Mouse (Mus musculus): ENCODE data around the gene Ing5. TPM values are rescaled to one million over a fixed set of nuclear protein-coding genes. Genes with fewer than 3 reads are reported as not detected.
A peak's percentile ranks its signal among the peaks of the same experiment; 100 is the strongest.
"Not testable (repeated sequence)": the region's sequence is repeated elsewhere in the genome, so short reads cannot be mapped to it uniquely, and the experiment has no call there.

Gene Ing5
- total RNA-seq, 2 experiments from 2014 or later = 12.8 to 15.2 TPM

DNA sequence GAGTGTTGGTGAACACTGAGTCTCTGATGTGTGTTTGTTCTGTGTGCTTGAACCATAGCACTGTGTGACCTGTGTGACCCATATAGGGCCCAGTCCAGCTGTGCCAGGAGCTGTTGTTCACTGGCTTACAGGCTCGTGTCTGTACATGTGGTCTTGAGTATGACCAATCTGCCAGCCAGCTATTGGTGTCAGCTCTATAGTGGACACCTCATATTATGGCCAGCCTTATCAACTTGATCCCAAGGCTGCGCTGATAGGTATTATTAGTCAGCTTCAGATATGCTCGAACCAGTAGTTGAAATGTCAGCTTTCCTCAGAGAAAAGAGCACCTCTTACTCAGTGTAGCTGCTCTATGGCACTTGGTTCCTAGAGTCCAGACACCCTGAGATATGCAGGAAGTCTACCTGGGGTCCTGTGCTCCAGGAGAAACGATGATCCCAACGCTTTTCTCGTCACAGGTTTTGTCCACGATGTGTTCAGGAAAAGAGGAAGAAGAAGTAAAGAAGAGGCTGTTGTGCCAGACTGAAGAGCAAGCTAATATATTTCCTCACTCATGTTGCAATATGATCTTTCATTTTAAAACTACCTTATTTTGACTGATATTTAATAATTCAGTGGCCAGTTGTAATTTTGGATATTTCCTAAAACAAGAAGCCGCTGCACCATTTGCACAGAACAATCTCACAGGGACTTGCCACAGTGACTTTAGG is 14.2 kb downstream of the Ing5 start:
- intact Hi-C loops (cut with DNase I) = no loop called here
- Histone ChIP-seq H3K27ac (no peak overlapping the region), H3K4me3 (no peak overlapping the region)
- DNase-seq (ENCODE audit: extremely low spot score in 1 of 2, low spot score in 2 of 2) = no peak
- no peak for TF ChIP-seq CTCF (IDR thresholded peaks at IDR 0.05)

DNA sequence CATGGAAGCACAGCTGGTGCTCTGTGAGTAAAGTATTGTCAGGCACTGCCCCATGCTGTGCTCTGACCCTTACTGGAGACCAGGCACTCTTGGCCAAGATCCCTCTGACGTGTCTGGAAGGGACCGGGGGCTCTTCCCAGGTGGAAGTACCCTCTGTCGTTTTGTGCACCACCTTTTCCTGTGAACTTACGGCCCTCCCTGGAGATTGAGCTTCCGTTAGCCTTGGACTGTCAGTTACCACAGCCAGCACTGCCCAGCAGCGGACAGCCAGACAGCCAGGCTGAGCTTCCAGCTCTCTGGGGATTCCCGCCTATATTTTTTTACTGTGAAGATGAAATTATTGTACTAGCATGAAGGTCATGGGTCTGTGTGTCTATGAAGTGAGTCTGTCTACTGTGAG is 15.0 kb downstream of the Ing5 start:
- TF ChIP-seq CTCF (IDR thresholded peaks at IDR 0.05) = no peak
- H3K4me3 ChIP-seq = no peak overlapping the region
- intact Hi-C loops (cut with DNase I) = no loop called here

DNA sequence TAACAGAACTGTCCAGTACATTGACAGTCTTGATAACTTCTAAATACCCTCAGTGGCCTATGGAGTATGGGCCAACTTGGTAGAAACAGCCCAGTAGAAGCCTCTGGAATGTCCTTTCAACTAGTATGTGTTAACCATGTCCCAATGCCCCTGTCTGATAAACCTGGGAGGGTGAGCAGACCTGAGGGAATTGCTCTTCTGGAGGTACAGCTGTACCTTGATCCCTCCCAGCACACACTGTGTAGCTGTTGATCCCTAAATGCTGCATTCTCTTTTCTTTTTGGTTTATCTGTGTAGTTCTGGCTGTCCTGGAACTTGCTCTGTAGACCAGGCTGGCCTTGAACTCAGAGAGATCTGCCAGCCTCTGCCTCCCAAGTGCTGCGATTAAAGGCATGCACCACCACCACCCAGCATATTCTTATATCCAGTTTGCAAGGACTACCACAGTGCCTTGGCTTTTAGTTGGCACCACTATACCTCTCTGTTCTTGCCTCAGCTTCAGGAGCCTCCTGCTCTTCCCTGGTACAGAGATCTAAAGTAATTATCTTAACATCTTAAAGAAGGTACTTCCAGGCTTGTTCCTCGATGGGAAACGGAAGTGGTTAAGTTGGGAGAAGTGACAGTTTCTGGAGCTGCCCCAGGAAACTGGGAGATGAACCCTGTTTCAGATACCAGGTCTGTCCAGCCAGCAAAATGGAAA is 20.2 kb downstream of the Ing5 start:
- no peak for DNase-seq (ENCODE audit: extremely low spot score in 1 of 2, low spot score in 2 of 2)
- intact Hi-C loops (cut with DNase I) = no loop called here
- Histone ChIP-seq H3K27ac (peak overlapping the region; percentile 100), H3K4me3 (no peak overlapping the region)
- no peak for TF ChIP-seq CTCF (IDR thresholded peaks at IDR 0.05)

More for the DNA sequence above, 15.0 kb downstream of the Ing5 start:
- no peak overlapping the region for H3K27ac ChIP-seq
- no peak for DNase-seq (ENCODE audit: extremely low spot score in 1 of 2, low spot score in 2 of 2)

DNA sequence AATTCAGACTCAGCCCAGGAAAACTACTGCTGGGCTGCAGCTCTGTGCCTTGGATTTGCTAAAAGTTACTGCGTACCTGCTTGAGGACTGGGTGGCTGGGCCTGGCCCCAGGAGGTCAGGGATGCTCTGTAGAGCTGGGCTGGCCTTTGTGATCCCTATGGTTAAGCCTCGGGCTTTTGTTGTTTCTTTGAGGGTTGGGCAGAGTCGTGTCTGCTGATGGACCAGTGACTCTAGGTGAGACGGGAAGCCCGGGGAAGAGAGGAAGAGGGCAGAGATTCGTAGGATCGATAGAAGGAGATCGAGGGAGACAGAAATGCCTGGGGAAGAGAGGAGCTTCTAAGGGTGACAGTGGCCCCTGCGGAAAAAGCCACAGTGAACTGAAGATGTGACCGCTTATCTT is 20.8 kb downstream of the Ing5 start, which contains the start of gene D2hgdh:
D2hgdh (plus strand) TSS at position 301 of the 400 bp plus-strand sequence.
- no peak for DNase-seq (ENCODE audit: extremely low spot score in 1 of 2, low spot score in 2 of 2)
- H3K4me3 ChIP-seq = peak within 1 kb of the TSS; percentile 65
- TF ChIP-seq CTCF (IDR thresholded peaks at IDR 0.05) = no peak
- peak within 1 kb of the TSS; percentile 100 for H3K27ac ChIP-seq
- intact Hi-C loops (cut with DNase I) = no loop called here

DNA sequence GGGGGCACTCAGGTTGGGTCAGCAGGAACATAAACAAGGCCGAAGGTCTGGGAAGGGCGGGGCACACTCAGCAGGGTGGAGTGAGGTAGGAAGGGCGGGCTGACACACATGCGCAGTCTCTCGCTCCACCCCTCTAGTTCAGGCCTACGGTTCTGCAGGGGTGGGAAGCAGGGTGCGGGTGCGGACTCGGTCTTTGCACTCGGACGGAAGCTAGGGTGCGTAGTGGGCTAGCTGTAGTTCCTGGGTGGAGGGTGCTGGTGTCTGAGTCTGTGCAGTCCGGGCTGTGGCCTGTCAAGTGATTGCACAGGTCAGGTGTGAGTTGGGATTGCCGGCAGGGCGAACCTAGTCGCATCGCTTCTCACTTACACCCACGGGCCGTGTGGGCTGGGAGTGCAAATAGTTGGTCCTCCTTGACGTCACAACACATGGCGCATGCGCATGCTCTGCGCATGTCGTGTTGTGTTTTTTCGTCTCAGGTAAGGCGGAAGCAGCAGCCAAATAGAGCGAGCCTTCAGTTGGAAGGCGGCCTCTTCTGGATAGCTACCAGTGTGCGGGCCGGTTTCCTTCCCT is 21.4 kb downstream of the Ing5 start:
- Histone ChIP-seq H3K4me3 (peak overlapping the region; percentile 65), H3K27ac (peak overlapping the region; percentile 100)
- intact Hi-C loops (cut with DNase I) = no loop called here
- no peak; the same call in 1 of the 2 replicates for TF ChIP-seq CTCF (IDR thresholded peaks at IDR 0.05)
- peak; percentile 94 to 95 for DNase-seq (ENCODE audit: extremely low spot score in 1 of 2, low spot score in 2 of 2)

DNA sequence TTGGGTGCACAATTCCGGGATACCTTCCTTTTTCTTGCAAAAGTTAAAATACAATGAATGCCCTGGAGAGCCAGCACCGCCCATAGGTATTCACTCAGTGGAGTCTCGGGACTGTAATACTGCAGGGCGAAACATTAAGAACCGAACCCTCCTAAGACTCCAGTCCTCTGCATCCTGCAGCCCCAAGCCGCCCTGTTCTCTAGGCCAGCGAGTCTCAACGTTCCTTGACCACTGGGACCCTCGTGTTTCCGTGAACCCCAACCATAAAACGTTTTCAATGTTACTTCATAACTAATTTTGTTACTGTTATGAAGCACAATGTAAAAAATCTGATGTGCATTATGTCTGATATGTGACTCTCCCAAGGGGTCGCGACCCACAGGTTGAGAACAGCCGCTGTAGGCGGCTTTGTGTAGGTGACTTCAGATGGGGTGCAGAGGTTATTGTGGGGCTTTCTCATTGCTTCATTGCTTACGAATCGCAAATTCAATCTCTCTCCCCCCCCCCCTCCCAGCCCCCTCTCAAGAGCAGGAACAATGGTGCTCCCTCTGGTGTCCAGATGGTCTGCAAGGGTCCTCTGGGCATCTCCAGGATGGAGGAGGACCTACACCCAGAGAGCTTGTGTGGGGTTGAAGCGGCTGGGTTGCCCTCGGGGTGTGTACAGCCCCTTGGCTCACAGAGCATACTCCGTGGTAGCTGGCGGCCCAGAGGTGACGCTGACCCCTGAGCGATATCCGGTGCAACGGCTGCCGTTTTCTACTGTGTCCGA is 22.2 kb downstream of the Ing5 start:
- Histone ChIP-seq H3K4me3 (peak overlapping the region; percentile 65), H3K27ac (peak overlapping the region; percentile 100)
- TF ChIP-seq CTCF (IDR thresholded peaks at IDR 0.05) = no peak; the same call in 1 of the 2 replicates
- intact Hi-C loops (cut with DNase I) = no loop called here
- no peak for DNase-seq (ENCODE audit: extremely low spot score in 1 of 2, low spot score in 2 of 2)

DNA sequence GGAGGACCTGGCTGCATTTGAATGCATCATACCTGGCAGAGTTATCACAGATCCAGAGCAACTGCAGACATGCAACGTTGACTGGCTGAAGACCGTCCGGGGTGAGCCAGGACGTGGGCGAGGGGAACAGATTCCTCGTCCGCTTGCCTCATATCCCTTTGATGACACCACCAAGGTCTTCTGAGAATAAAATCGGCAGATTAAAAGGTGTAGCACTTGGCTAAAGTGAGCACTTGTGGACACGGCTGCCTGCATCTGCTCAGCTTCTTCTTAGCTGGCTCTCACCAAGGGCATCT is 22.7 kb downstream of the Ing5 start:
- H3K4me3 ChIP-seq = no peak overlapping the region
- intact Hi-C loops (cut with DNase I) = no loop called here

DNA sequence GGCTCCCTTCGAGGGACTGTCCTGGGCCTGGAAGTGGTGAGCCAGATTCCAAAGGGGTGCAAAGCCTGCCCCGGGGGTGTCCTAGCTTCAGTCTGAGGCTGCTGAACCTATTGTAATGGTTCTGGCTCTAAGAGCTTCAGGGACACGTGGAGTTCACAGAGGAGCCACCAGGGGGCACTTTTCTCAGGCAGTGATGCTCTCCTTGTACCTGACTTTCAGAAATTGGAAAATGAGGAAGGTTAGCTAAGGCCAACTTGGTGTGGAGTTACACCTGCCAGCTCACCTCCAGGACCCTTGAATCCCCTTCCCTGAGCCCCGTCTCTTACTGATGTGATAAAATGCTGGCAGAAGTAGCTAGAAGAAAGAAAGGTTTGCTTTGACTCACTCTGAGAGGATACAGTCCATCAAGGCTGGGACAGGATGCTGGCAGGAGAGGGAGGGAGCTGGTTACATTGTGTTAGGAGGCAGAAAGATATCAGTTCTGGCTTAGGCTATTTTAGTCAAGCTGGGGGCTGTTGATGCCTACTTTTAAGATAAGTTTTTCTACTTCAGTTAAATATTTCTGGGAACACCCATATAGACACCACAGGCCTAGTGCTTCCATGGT is 29.1 kb downstream of the Ing5 start:
- intact Hi-C loops (cut with DNase I) = loop anchor here (10.0 kb wide), 2 partner anchors 82 to 242 kb away; partner anchors contain the start of gene Gal3st2b
- TF ChIP-seq CTCF (IDR thresholded peaks at IDR 0.05) = peak; percentile 39
- not testable (repeated sequence) for DNase-seq (ENCODE audit: extremely low spot score in 1 of 2, low spot score in 2 of 2)

More for the DNA sequence above, 22.7 kb downstream of the Ing5 start:
- TF ChIP-seq CTCF (IDR thresholded peaks at IDR 0.05) = no peak
- DNase-seq (ENCODE audit: extremely low spot score in 1 of 2, low spot score in 2 of 2) = no peak
- no peak overlapping the region for H3K27ac ChIP-seq

DNA sequence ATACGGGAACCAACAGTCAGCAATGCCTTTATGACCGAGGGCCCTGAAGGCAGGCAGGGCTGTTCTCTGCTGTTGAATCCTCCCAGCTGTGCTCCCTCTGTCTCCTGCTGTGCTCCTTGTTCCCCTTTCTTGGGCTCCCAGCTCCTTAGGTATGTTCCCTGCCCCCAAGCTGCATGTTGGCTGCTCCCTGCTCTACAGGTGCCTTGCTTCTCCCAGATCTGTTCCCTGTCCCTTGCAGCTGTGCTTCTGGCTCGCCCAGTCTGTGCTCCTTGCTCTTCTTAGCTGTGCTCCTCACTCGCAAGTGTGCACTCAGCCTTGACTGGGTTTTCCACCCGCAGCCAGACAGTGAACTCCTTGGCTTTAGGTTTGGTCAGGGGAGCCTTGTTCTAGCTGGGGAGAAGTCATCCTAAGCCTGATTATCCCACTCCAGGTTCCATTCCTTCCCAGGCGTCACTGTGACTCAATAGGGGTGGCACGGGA is 30.9 kb downstream of the Ing5 start:
- no peak overlapping the region for H3K27ac ChIP-seq
- H3K4me3 ChIP-seq = no peak overlapping the region
- no peak for DNase-seq (ENCODE audit: extremely low spot score in 1 of 2, low spot score in 2 of 2)
- TF ChIP-seq CTCF (IDR thresholded peaks at IDR 0.05) = no peak
- intact Hi-C loops (cut with DNase I) = loop anchor here (10.0 kb wide), 2 partner anchors 80 to 240 kb away; partner anchors contain the start of gene Gal3st2b

More for the DNA sequence above, 29.1 kb downstream of the Ing5 start:
- H3K27ac ChIP-seq, H3K4me3 ChIP-seq: not testable (repeated sequence)

DNA sequence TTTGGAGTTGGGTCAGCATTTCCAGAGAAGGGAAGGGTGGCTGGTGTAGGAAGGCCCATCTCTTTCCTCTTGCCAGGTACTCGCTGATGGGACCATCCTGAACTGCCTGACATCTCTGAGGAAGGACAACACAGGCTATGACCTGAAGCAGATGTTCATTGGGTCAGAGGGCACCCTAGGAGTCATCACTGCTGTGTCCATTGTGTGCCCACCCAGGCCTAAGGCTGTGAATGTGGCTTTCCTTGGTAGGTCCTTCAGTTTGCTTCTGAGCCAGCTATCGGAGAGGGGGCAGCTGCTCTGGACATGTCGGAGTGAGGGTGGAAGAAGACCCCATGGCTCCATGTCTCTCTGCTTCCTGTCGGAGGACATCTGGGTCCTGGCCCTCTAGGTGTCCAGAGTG is 31.4 kb downstream of the Ing5 start:
- TF ChIP-seq CTCF (IDR thresholded peaks at IDR 0.05) = no peak
- no peak for DNase-seq (ENCODE audit: extremely low spot score in 1 of 2, low spot score in 2 of 2)
- H3K4me3 ChIP-seq = no peak overlapping the region
- intact Hi-C loops (cut with DNase I) = loop anchor here (10.0 kb wide), 2 partner anchors 80 to 240 kb away; partner anchors contain the start of gene Gal3st2b
- no peak overlapping the region for H3K27ac ChIP-seq

Measured in left cerebral cortex, adult 2 months (tissue).